Mouse (Mus musculus) megakaryocyte-erythroid progenitor cell, adult 5 weeks (primary cell): ENCODE data around the gene Lrrc74b. TPM values are rescaled to one million over a fixed set of nuclear protein-coding genes. Genes with fewer than 3 reads are reported as not detected.

Source experiments
- polyA plus RNA-seq: library from polyadenylated mRNA; stranded (reverse); fragments of >175 nt; gene quantifications from 2 replicates; pipeline ENCODE4 v1.2.3, GENCODE M21; 2012

Gene Lrrc74b
- not detected in 2 replicates for polyA plus RNA-seq

GRCm38 (mm10) chr16:17561128-17561750, at the start of gene Lrrc74b:
Lrrc74b (minus strand) TSS chr16:17561247.

GRCm38 (mm10) chr16:17583064-17583463, 22.0 kb upstream of the Lrrc74b start, which contains the start of gene Slc7a4:
Slc7a4 (minus strand) TSS chr16:17583214.

GRCm38 (mm10) chr16:17561751-17562208, 733 bp upstream of the Lrrc74b start, which contains the start of gene P2rx6:
P2rx6 (plus strand) TSS chr16:17561885.

GRCm38 (mm10) chr16:17530640-17531288, 30.3 kb downstream of the Lrrc74b start, which contains the start of gene Thap7:
Thap7 (minus strand) TSS chr16:17531136.

GRCm38 (mm10) chr16:17508546-17509239, 52.4 kb downstream of the Lrrc74b start, which contains the start of gene Lztr1:
Lztr1 (plus strand) TSS chr16:17508688.

Other genes starting within 250 kb of the Lrrc74b start
- not detected in 2 replicates for gene Serpind1, start 229.9 kb downstream of the Lrrc74b start, polyA plus RNA-seq
- 3.4 and 4.4 TPM in 2 replicates for gene Snap29, start 155.3 kb downstream of the Lrrc74b start, polyA plus RNA-seq
- gene Pi4ka, start 154.9 kb downstream of the Lrrc74b start, polyA plus RNA-seq, result 25.8 and 26.5 TPM in 2 replicates
- 23.0 and 23.5 TPM in 2 replicates for gene Crkl, start 109.3 kb downstream of the Lrrc74b start, polyA plus RNA-seq
- 0.02 and 0.09 TPM in 2 replicates for gene Aifm3, start 71.6 kb downstream of the Lrrc74b start, polyA plus RNA-seq
- gene Lztr1, start 52.6 kb downstream of the Lrrc74b start, polyA plus RNA-seq, result 38.5 and 42.1 TPM in 2 replicates
- 117 and 148 TPM in 2 replicates for gene Thap7, start 30.1 kb downstream of the Lrrc74b start, polyA plus RNA-seq
- gene P2rx6, start 638 bp upstream of the Lrrc74b start, polyA plus RNA-seq, result 0.03 TPM in 1 of 2 replicates, not detected in the other
- 2.7 and 3.6 TPM in 2 replicates for gene Slc7a4, start 22.0 kb upstream of the Lrrc74b start, polyA plus RNA-seq
- 17.5 and 23.1 TPM in 2 replicates for gene Smpd4, start 58.1 kb upstream of the Lrrc74b start, polyA plus RNA-seq
- 2.5 and 3.0 TPM in 2 replicates for gene Ccdc74a, start 85.2 kb upstream of the Lrrc74b start, polyA plus RNA-seq
- gene Med15, start 171.6 kb upstream of the Lrrc74b start, polyA plus RNA-seq, result 181 and 185 TPM in 2 replicates
- 23.5 and 34.0 TPM in 2 replicates for gene Klhl22, start 198.4 kb upstream of the Lrrc74b start, polyA plus RNA-seq
- 0.68 and 1.5 TPM in 2 replicates for gene Scarf2, start 236.0 kb upstream of the Lrrc74b start, polyA plus RNA-seq